Mouse (Mus musculus) midbrain, embryonic 13.5 days (tissue): ENCODE measurements at regions not wholly inside any gene's neighbourhood (a gene's known extent, or its start where the extent isn't known, plus 50 kb on each side); places are given as distances from the start of the nearest gene placed in this dataset.

Experiments used
- ATAC-seq: fragments of 200-750 bp; cut with Nextera tagmentation; 2 replicates; pipeline ENCODE4 v1.8.0; 2017; ENCODE audit warnings: mild to moderate bottlenecking, moderate TSS enrichment, moderate library complexity
- H3K27ac ChIP-seq: fragments of 300-500 bp; sonication (generic); 2 replicates; pipeline ENCODE4 v1.5.1; 2015; ENCODE audit warnings: inconsistent platforms, mild to moderate bottlenecking, moderate library complexity
- H3K27me3 ChIP-seq: fragments of 300-500 bp; sonication (generic); 2 replicates; pipeline ENCODE4 v1.6.1; 2015; ENCODE audit warnings: mild to moderate bottlenecking, inconsistent platforms
- H3K36me3 ChIP-seq: fragments of 300-500 bp; sonication (generic); 2 replicates; pipeline ENCODE4 v1.6.1; 2015; ENCODE audit warnings: mild to moderate bottlenecking, inconsistent platforms
- H3K4me1 ChIP-seq: fragments of 300-500 bp; sonication (generic); replicated peaks from 2 replicates; pipeline ENCODE4 v1.6.1; 2015; ENCODE audit warnings: inconsistent platforms
- H3K4me2 ChIP-seq: fragments of 300-500 bp; sonication (generic); replicated peaks from 2 replicates; pipeline ENCODE4 v1.6.1; 2015; ENCODE audit warnings: moderate library complexity, mild to moderate bottlenecking, inconsistent platforms
- H3K4me3 ChIP-seq: fragments of 300-500 bp; sonication (generic); replicated peaks from 2 replicates; pipeline ENCODE4 v1.5.1; 2015; ENCODE audit warnings: mild to moderate bottlenecking, inconsistent platforms
- H3K9ac ChIP-seq: fragments of 300-500 bp; sonication (generic); replicated peaks from 2 replicates; pipeline ENCODE4 v1.6.1; 2015; ENCODE audit warnings: mild to moderate bottlenecking, inconsistent platforms
- H3K9me3 ChIP-seq: fragments of 300-500 bp; sonication (generic); 2 replicates; pipeline ENCODE4 v1.6.1; 2016; ENCODE audit warnings: mild to moderate bottlenecking, inconsistent platforms
- WGBS: fragments of 180-500 bp; shearing (Covaris S2); methylation state at CpG from one replicate; pipeline ENCODE4 v1.1.7; 2015; 5-methylcytosine and 5-hydroxymethylcytosine counted together

DNA sequence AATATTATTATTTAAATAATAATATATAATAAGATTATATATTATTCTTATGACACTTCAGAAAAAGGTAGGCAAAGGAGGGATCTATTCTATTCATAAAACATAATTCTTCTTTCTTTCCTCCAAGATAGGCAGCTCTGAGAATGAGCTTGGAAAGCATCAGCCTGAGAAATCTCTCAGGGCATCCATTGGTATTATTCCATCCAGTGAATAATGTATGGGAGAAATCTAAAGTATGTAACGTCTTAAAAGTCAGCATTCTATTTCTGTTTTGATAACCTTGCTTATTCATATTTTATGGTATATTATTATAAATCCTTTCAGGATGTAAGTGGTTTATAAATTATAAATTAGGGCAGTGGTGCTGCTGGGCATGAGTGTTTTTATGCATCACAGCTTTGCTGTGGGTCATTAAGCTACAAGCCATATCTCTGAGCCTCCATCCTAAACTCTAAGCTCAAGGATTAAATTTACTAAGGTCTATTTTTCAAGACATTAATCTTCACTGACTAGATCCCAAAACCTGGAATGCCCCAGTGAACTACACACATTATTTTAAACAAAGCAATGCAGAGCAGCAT, 766.9 kb upstream of the Luzp2 start:
- 67% methylated on average over 1 of the region's 1 CpGs for WGBS
- peak; percentile 66; the same call in 1 of the 2 replicates for ATAC-seq
- no peak overlapping the region for H3K4me3 ChIP-seq
- H3K9ac ChIP-seq: no peak overlapping the region
- no peak overlapping the region for H3K4me2 ChIP-seq
- H3K27me3 ChIP-seq: no peaks in the 10 kb centered on the region
- H3K4me1 ChIP-seq: no peaks in the 10 kb centered on the region
- H3K27ac ChIP-seq: no peak overlapping the region
- no peaks in the 10 kb centered on the region for H3K36me3 ChIP-seq
- H3K9me3 ChIP-seq: no peaks in the 10 kb centered on the region

DNA sequence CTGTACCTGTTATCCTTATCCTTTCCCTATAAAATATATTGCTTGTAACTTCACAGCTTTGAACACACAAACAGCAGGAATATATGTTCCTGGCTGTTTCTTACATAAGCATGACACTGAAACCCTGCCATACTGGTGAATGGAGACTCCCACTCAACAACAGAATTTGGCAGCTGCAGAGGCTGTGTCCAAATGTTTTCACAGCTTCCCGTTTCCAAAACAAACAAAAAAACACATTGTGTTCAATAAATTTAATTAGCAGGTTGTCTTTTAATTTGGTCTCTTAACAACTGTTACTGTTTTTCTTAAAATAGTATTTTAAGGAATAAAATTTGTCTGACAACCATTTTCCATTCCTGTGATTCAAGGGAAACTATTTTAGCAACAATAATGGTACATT, 718.3 kb upstream of the Luzp2 start:
- Histone ChIP-seq H3K9ac (no peak overlapping the region), H3K27me3 (no peaks in the 10 kb centered on the region), H3K4me2 (no peak overlapping the region), H3K9me3 (no peaks in the 10 kb centered on the region), H3K27ac (no peak overlapping the region), H3K4me3 (no peak overlapping the region), H3K36me3 (no peaks in the 10 kb centered on the region), H3K4me1 (no peaks in the 10 kb centered on the region)
- no peak for ATAC-seq
- WGBS: 86% methylated on average over 1 of the region's 1 CpGs

GRCm38 (mm10) chr7:54138988-54139387, 696.3 kb upstream of the Luzp2 start:
- H3K9me3 ChIP-seq: no peaks in the 10 kb centered on the region
- ATAC-seq: no peak
- H3K4me1 ChIP-seq: no peaks in the 10 kb centered on the region
- H3K4me2 ChIP-seq: no peak overlapping the region
- WGBS: 46% methylated on average over 1 of the region's 1 CpGs
- H3K36me3 ChIP-seq: no peaks in the 10 kb centered on the region
- no peak overlapping the region for H3K27ac ChIP-seq
- H3K27me3 ChIP-seq: no peaks in the 10 kb centered on the region
- H3K9ac ChIP-seq: no peak overlapping the region
- H3K4me3 ChIP-seq: no peak overlapping the region

GRCm38 (mm10) chr7:54150855-54151254, 684.4 kb upstream of the Luzp2 start:
- no peaks in the 10 kb centered on the region for H3K9me3 ChIP-seq
- no peaks in the 10 kb centered on the region for H3K27me3 ChIP-seq
- H3K4me3 ChIP-seq: no peak overlapping the region
- no peak overlapping the region for H3K27ac ChIP-seq
- no peaks in the 10 kb centered on the region for H3K4me1 ChIP-seq
- ATAC-seq: no peak
- H3K4me2 ChIP-seq: no peak overlapping the region
- H3K9ac ChIP-seq: no peak overlapping the region
- no peaks in the 10 kb centered on the region for H3K36me3 ChIP-seq

GRCm38 (mm10) chr7:54200001-54200400, 635.3 kb upstream of the Luzp2 start:
- no peak overlapping the region for H3K4me2 ChIP-seq
- H3K27ac ChIP-seq: no peak overlapping the region
- H3K9me3 ChIP-seq: no peaks in the 10 kb centered on the region
- H3K4me3 ChIP-seq: no peak overlapping the region
- no peaks in the 10 kb centered on the region for H3K36me3 ChIP-seq
- no peak overlapping the region for H3K9ac ChIP-seq
- no peaks in the 10 kb centered on the region for H3K27me3 ChIP-seq
- ATAC-seq: no peak
- no peaks in the 10 kb centered on the region for H3K4me1 ChIP-seq
